Mouse (Mus musculus) gonadal fat pad, adult 2 months (tissue): ENCODE data around the gene Slc39a3. TPM values are rescaled to one million over a fixed set of nuclear protein-coding genes. Genes with fewer than 3 reads are reported as not detected.
"Not testable (repeated sequence)": the region's sequence is repeated elsewhere in the genome, so short reads cannot be mapped to it uniquely, and the experiment has no call there.

Experiments
- DNase-seq: peaks from one replicate; pipeline ENCODE4 v3.0.0-alpha.2; 2012; ENCODE audit warnings: low read depth
- polyA plus RNA-seq: library from polyadenylated mRNA; depleted of rRNA; stranded (reverse); fragments of >200 nt; gene quantifications from 2 replicates; pipeline ENCODE4 v1.2.3, GENCODE M21; 2012; rRNA removed

Gene Slc39a3
- polyA plus RNA-seq, result 31.0 and 34.3 TPM in 2 replicates

- no peak for DNase-seq
Observed at GRCm38 (mm10) chr10:81036988-81037580, at the start of gene Slc39a3. Gene Slc39a3 (minus strand): TSS chr10:81037426.

DNA sequence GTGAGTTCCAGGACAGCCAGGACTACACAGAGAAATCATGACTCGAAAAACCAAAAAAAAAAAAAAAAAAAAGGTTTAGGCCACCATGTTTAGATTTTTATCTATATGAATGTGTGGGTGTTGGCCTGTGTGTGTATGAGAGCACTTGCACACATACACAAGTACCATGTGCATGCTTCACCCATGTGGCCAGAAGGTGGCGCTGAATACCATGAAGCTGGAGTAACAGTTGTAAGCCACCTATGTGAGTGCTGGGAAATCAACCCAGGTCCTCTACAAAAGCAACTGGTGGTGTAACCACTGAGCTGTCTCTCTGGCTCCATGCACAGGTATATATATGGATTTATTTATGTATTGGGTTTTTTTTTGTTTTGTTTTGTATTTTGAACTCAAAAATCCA lies 49.8 kb upstream of the Slc39a3 start:
- DNase-seq, result no peak

DNA sequence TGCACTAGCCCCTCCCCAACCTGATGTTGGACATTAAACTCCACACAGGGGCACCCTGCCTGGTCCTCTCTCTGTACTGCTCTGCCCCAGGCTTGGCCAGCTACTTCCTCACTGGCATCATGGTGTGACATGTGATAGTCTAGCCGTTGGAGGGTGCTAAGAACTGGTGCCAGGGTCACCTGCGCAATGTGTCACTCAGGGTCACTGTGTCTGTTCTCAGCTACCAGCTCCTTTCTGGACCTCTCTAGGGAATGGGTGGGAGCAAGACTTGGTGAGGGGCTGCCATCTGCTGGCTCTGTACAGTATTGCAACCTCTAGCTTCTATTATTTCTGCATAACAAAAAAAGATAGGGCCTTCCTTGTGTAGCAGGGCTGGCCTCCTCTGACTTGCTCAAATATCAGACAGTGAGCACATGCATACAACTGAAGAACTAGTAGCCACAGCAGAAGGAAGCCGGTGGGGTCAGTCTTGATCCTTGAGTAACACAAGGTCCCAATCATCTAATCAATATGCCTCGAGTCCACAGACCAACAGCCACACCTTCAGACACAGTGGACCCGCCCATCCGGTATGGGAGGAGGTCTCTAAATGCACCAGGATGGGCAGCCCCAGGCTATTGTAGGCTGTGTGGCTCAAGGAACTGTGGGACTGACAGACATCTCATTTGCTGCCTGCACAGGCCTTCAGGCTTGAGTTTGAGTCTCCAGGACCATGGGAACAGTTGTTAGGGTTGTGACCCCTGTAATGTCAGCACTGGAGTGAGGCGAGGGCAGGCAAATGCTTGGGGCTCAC lies 45.1 kb upstream of the Slc39a3 start:
- DNase-seq, result no peak

DNA sequence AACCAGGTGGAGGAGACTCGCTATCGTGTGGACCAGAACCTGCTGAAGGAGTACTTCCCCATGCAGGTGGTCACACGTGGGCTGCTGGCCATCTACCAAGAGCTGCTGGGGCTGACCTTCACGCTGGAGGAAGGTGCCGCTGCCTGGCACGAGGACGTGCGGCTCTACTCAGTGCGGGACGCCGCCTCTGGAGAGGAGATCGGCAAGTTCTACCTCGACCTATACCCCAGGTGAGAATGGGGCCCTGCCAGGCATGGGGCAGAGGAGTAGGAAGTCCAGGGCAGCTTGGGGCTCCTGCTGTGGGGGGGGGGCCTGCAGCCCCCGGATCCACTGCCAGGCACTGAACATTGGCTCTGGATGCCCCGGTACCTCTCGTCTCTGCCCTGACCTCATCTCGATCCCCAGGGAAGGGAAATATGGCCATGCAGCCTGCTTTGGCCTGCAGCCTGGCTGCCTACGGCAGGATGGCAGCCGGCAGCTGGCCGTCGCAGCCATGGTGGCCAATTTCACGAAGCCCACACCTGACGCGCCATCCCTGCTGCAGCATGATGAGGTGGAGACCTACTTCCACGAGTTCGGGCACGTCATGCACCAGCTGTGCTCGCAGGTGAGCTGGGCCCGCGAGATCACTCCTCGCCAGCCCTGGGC lies 42.9 kb upstream of the Slc39a3 start:
- no peak for DNase-seq

DNA sequence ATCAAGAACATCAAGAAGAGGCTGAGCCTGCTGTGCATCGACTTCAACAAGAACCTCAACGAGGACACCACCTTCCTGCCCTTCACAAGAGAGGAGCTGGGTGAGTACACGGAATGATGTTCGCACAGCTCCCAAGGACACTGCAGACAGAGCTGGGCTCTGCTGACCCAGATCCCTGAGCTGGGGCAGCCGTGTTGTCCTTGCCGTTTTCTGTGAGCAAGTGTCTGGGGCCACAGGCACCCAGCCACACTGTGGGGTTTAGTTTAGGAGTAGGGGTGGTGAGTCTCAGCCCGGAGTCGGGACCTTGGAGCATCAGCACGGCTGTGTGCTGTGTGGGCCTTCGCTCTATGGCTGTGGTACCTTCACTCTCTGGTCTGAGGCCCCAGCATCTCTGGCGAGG lies 40.7 kb upstream of the Slc39a3 start:
- no peak for DNase-seq

GRCm38 (mm10) chr10:81076356-81076755 lies 39.1 kb upstream of the Slc39a3 start:
- no peak for DNase-seq

GRCm38 (mm10) chr10:81075734-81076133 lies 38.5 kb upstream of the Slc39a3 start:
- peak; percentile 27 for DNase-seq

DNA sequence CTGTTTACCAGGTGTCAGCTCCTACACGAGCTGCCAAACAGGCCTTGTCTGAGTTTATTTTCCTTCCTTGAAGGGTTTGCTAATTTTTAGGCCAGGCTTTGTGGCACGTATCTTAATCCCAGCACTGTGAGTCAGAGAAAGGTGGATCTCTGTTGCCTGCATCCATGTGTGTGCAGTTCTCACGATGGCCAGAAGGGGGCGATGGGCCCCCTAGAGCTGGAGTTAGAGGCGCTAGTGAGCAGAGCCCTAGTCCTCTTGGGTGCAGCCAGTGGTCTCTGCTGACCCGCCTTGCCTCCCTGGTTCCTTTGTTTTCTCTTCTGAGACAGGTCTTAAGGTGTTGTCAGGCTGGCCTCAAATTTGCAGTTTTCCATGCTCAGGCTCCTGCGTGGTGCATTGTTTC lies 36.2 kb upstream of the Slc39a3 start:
- DNase-seq, result no peak

DNA sequence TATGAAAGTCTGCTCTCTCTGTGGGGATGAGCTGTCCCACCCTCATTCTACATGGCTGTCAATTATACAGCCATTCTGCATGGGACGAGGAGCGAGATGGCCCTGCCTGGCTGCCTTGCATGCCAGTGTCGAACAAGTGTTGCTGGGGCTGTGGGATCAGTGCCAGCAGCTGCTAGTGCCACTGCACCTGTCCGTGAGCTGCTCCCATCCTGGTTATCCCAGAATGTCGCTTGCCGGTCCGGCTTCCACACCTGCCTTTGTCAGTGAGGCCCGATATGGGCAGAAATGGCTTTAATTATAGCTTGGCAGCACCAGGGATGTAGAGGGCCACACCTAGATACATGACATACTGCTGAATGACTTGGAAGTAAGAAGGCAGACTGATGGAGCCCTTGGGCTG lies 35.1 kb upstream of the Slc39a3 start:
- DNase-seq, result no peak

- DNase-seq, result peak; percentile 85
Observed at GRCm38 (mm10) chr10:81069836-81070235, 32.6 kb upstream of the Slc39a3 start, which contains the start of gene Thop1. Gene Thop1 (plus strand): TSS chr10:81070035.

GRCm38 (mm10) chr10:81068706-81069105 lies 31.5 kb upstream of the Slc39a3 start:
- DNase-seq, result no peak

- not testable (repeated sequence) for DNase-seq
Observed at GRCm38 (mm10) chr10:81064519-81064918, 27.3 kb upstream of the Slc39a3 start.

DNA sequence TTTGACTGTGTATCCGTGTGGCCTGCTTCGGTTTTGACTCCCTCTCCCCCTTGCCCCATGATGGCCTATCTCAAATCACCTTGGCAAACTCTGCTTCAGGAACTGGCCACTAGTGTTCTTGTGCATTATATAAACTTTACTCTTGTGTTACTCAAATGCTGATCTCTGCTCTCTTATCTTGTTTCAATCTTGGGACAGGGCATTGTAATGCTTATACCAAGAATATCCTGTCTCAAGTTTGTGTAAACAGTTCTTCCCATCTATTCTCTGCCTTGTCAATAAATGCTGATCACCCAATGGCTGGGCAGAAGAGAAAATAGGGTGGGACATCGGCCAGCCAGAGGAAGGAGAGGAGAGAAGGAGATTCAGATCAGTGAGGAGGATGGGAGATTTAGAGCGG lies 25.5 kb upstream of the Slc39a3 start:
- no peak for DNase-seq

DNA sequence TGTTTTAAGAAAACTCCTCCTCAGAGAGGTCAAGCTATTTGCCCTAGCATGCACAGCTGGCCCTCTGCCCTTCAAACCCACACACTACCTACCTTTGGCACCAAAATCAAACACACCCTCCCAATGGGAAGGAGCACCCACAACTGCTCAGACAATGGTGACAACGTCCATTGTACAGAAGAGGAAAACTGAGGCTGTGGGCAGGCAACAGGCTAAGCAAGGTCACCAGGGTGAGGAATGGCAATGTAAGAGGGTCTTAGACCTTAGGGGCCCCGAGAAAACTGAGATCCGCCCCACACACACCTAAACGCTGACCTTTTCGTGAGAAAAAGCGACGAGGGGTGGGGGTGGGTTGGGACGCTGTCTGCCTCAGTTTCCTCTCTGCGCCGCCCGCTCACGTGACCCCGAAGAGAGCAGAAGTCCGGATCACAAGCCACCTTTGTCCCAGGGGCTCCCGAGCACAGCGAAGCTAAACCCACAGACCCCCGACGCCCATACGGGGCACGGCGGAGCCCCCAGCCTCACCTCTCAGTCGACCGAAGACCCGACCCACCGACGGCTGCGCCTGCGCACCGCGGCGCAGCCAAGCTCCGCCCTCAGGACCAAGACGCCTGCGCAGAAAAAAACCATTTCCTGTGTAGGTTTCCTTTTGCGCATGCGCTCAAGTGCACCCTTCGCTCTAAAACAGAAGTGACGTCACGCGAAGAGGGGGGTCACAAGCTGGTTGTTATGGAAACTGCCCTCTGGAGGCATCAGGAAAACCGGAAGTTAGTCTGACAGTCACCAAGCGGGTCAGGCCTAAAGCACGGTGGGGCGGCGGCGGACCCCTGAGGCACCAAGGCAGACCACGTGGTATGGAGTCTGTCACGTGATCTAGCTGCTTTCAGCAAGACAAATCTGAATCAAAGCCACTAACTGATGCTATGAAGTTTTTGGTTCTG lies 22.6 kb upstream of the Slc39a3 start, which contains the start of gene Sgta:
TSS of gene Sgta (minus strand) at position 579 of the 941 bp plus-strand sequence.
- peak; percentile 91 for DNase-seq

DNA sequence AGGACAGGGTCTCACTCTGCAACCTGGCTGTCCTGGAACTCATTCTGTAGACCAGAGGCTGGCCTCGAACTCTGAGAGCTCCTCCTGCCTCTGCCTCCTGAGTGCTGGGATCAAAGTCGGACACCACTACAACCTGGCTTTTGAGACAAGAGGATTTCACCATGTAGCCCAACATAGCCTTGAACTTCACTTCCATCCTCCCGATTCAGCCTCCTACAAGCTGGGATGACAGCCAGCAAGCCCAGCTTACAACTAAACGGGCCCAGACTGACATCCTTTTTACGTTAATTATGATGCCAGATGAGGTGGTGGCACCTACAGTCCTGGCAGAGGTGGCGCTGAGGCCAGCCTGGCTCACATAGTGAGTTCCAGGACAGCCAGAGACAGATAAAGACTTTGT lies 21.7 kb upstream of the Slc39a3 start:
- DNase-seq, result no peak

GRCm38 (mm10) chr10:81057406-81058130 lies 20.3 kb upstream of the Slc39a3 start:
- no peak for DNase-seq

DNA sequence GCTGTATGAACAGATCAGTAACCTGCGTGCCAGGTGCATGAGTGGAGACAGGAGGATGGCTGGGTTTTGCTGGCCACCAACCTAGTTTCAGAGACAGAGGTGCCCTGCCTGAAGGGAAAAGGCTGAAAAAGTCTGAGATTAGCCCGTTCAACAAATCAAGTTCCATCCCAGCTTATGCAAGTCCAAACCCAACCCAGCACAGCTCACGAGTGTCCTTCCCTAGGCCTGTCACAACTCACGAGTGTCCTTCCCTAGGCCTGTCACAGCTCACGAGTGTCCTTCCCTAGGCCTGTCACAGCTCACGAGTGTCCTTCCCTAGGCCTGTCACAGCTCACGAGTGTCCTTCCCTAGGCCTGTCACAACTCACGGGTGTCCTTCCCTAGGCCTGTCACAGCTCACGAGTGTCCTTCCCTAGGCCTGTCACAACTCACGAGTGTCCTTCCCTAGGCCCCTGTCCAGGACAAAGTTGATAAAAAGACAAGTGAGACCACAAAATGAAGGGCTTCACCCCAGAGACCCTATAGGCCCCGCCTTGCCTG lies 18.6 kb upstream of the Slc39a3 start:
- not testable (repeated sequence) for DNase-seq

DNA sequence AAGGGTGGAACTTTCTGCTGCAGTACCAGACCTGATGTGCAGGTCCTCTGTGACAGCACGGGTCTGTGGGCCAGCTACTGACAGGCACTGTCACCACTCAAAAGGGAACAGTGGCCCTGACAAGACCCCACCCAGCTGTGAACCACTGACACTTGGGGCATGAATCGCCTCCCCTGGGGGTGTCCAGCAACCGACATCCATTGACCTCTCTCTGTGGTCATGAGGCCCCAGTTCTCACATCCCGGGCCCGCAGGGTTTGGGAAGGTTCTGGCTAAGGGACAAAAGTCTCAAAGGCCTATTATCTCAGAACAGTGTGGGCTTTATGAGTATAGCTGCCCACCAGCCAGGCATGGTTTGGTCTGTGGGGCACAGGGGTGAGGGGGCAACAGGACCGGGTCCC lies 17.9 kb upstream of the Slc39a3 start:
- no peak for DNase-seq

GRCm38 (mm10) chr10:81052577-81052976 lies 15.4 kb upstream of the Slc39a3 start:
- DNase-seq, result no peak

DNA sequence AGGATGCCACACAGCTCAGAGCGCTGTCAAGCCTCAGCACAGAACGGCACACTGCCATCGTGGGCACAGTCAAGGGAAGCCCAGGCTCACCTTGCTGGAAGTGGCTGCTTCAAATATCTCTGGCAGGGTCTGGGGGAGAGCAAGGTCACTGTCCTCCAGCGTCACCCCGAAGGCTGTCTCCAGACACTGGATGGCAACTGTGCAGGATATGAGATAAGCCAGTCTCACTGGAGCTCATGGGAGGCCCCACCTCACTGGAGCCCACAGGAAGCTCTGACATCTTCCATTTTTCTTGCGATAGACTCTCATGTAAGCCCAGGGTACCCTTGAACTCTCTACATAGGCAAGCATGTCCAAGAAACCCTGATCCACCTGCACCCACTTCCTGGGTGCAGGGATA lies 13.9 kb upstream of the Slc39a3 start:
- no peak for DNase-seq

- no peak for DNase-seq
Observed at GRCm38 (mm10) chr10:81050645-81051044, 13.4 kb upstream of the Slc39a3 start.
